Mouse (Mus musculus) right cerebral cortex, adult 18-20 months (tissue): ENCODE measurements around the gene Bbs9.

Source experiments
- DNase-seq: peaks from one replicate; pipeline ENCODE4 v3.0.0; 2022; ENCODE audit warnings: mixed read lengths

Gene Bbs9

GRCm38 (mm10) chr9:22916808-22917207, 441.3 kb downstream of the Bbs9 start:
- DNase-seq, result no peak

GRCm38 (mm10) chr9:22935645-22936044, 460.1 kb downstream of the Bbs9 start:
- no peak for DNase-seq
